Mouse (Mus musculus) MEL (cell line): ENCODE results near the gene Il1r2.

Source experiments
- CTCF ChIP-seq, 3 experiments: IDR thresholded peaks in 2 of 3; conservative IDR thresholded peaks in 1 of 3; 2 replicates each; pipeline ENCODE4 v1.5.1; 2011 to 2012; ENCODE audit warnings: low read length in 3 of 3, low read depth in 2 of 3, mild to moderate bottlenecking in 2 of 3, improper control_type of control experiment in 1 of 3, inconsistent platforms in 1 of 3, mixed read lengths in 1 of 3, moderate library complexity in 1 of 3; ENCODE audit not compliant: control insufficient read depth in 1 of 3, insufficient read depth in 1 of 3, poor library complexity in 1 of 3, severe bottlenecking in 1 of 3
- GATA1 ChIP-seq: IDR thresholded peaks from 2 replicates; pipeline ENCODE4 v1.6.1; 2011; ENCODE audit warnings: low read depth, low read length, improper control_type of control experiment
- SIN3A ChIP-seq: IDR thresholded peaks from 2 replicates; pipeline ENCODE4 v1.6.1; 2012; ENCODE audit warnings: low read length, improper control_type of control experiment, inconsistent platforms

DNA sequence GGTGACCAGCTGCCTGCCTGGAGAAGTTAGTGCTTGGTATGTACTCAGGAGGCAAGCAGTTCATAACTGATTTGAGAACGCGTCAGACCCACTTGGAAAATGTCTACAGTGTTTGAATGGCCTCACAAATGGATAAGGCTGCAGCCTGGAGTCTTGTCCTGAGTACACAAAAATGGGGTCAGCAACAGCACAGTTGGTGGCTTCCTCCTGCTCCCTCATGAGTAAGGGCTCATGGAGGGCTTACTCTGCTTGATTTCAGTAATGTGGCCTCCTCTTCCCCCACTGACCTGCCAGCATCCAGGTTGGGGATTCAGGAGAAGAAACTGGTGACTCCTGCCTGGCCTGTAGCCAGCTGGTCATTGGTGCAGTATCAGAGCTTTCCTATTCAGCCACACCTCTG lies 42.3 kb upstream of the Il1r2 start:
- TF ChIP-seq SIN3A (no peak), GATA1 (no peak), CTCF (IDR thresholded peaks at IDR 0.05 in 2 of 3, conservative IDR thresholded peaks at IDR 0.05 in 1 of 3; ENCODE audit: control insufficient read depth in 1 of 3, insufficient read depth in 1 of 3, low read depth in 2 of 3, low read length in 3 of 3, poor library complexity in 1 of 3, severe bottlenecking in 1 of 3) (no peak)
